Mouse (Mus musculus) layer of hippocampus, postnatal 14 days (tissue): ENCODE results near the gene Ccl19. TPM values are rescaled to one million over a fixed set of nuclear protein-coding genes. Genes with fewer than 3 reads are reported as not detected.
"Not testable (repeated sequence)": the region's sequence is repeated elsewhere in the genome, so short reads cannot be mapped to it uniquely, and the experiment has no call there.

ENCODE experiments used
- DNase-seq, 2 experiments: peaks; one replicate each; pipeline ENCODE4 v3.0.0; 2021 to 2022; ENCODE audit warnings: low spot score in 2 of 2, mixed read lengths in 1 of 2
- long read RNA-seq, 2 experiments: library from polyadenylated mRNA; stranded (forward); transcript quantifications; one replicate each; pipeline ENCODE4 v2.0.0; 2021
- total RNA-seq, 2 experiments: library from RNA; stranded (reverse); gene quantifications; 2 replicates each; pipeline ENCODE4 v1.2.3; 2021

Gene Ccl19
- total RNA-seq: under 1 TPM in 1 of 2 experiments, not detected in 1; 0.60 TPM
- long read RNA-seq, experiment 1: 0 reads
- long read RNA-seq, experiment 2: 0 reads

- DNase-seq: not testable (repeated sequence)
These were observed at the start of gene Ccl19 for GRCm38 (mm10) chr4:42756477-42756876. Gene Ccl19 (minus strand): TSS chr4:42756577.

- not testable (repeated sequence) for DNase-seq
These were observed 17.5 kb upstream of the Ccl19 start, which contains the start of gene Ccl21a for GRCm38 (mm10) chr4:42773893-42774292. Gene Ccl21a (minus strand): TSS chr4:42773993.

GRCm38 (mm10) chr4:42735245-42735644, 21.1 kb downstream of the Ccl19 start, which contains the start of gene 4930578G10Rik:
Gene 4930578G10Rik (plus strand): TSS chr4:42735545.
- DNase-seq: not testable (repeated sequence)

Other genes starting within 250 kb of the Ccl19 start
- under 1 TPM in 1 of 2 experiments, not detected in 1; 0.76 TPM for gene Fam205a2, start 228.4 kb downstream of the Ccl19 start, total RNA-seq
- not detected for gene Gm10591, start 144.4 kb downstream of the Ccl19 start, total RNA-seq
- 10 to 100 TPM; 13.4 to 15.2 TPM for gene Gm2564, start 126.9 kb downstream of the Ccl19 start, total RNA-seq
- gene Ccl27b, start 101.3 kb downstream of the Ccl19 start, total RNA-seq: 1 to 10 TPM in 1 of 2 experiments, not detected in 1; 3.8 TPM
- under 1 TPM in 1 of 2 experiments, not detected in 1; 0.32 TPM for gene Il11ra2, start 94.7 kb downstream of the Ccl19 start, total RNA-seq
- 1 to 10 TPM; 1.4 to 2.2 TPM for gene 4930578G10Rik, start 21.0 kb downstream of the Ccl19 start, total RNA-seq
- gene Ccl21a, start 17.4 kb upstream of the Ccl19 start, total RNA-seq: not detected
- under 1 TPM; 0.46 to 0.64 TPM for gene Fam205a1, start 97.3 kb upstream of the Ccl19 start, total RNA-seq
- 1 to 10 TPM in 1 of 2 experiments, under 1 TPM in 1; 0.65 to 1.0 TPM for gene Gm12394, start 100.2 kb upstream of the Ccl19 start, total RNA-seq
- under 1 TPM; 0.38 to 0.46 TPM for gene Fam205c, start 117.7 kb upstream of the Ccl19 start, total RNA-seq
- 100 to 1,000 TPM; 121 to 134 TPM for gene Phf24, start 160.1 kb upstream of the Ccl19 start, total RNA-seq
- 100 to 1,000 TPM; 213 to 218 TPM for gene Dnajb5, start 193.2 kb upstream of the Ccl19 start, total RNA-seq
- not detected for gene 1700022I11Rik, start 213.0 kb upstream of the Ccl19 start, total RNA-seq
- gene Vcp, start 243.9 kb upstream of the Ccl19 start, total RNA-seq: 100 to 1,000 TPM; 214 to 228 TPM